Mouse (Mus musculus) midbrain, embryonic 13.5 days (tissue): ENCODE results near the gene Hhat. TPM values are rescaled to one million over a fixed set of nuclear protein-coding genes. Genes with fewer than 3 reads are reported as not detected.

Source experiments
- ATAC-seq: fragments of 200-750 bp; cut with Nextera tagmentation; 2 replicates; pipeline ENCODE4 v1.8.0; 2017; ENCODE audit warnings: mild to moderate bottlenecking, moderate TSS enrichment, moderate library complexity
- H3K27ac ChIP-seq: fragments of 300-500 bp; sonication (generic); 2 replicates; pipeline ENCODE4 v1.5.1; 2015; ENCODE audit warnings: inconsistent platforms, mild to moderate bottlenecking, moderate library complexity
- H3K27me3 ChIP-seq: fragments of 300-500 bp; sonication (generic); 2 replicates; pipeline ENCODE4 v1.6.1; 2015; ENCODE audit warnings: mild to moderate bottlenecking, inconsistent platforms
- H3K36me3 ChIP-seq: fragments of 300-500 bp; sonication (generic); 2 replicates; pipeline ENCODE4 v1.6.1; 2015; ENCODE audit warnings: mild to moderate bottlenecking, inconsistent platforms
- H3K4me1 ChIP-seq: fragments of 300-500 bp; sonication (generic); replicated peaks from 2 replicates; pipeline ENCODE4 v1.6.1; 2015; ENCODE audit warnings: inconsistent platforms
- H3K4me2 ChIP-seq: fragments of 300-500 bp; sonication (generic); replicated peaks from 2 replicates; pipeline ENCODE4 v1.6.1; 2015; ENCODE audit warnings: moderate library complexity, mild to moderate bottlenecking, inconsistent platforms
- H3K4me3 ChIP-seq: fragments of 300-500 bp; sonication (generic); replicated peaks from 2 replicates; pipeline ENCODE4 v1.5.1; 2015; ENCODE audit warnings: mild to moderate bottlenecking, inconsistent platforms
- H3K9ac ChIP-seq: fragments of 300-500 bp; sonication (generic); replicated peaks from 2 replicates; pipeline ENCODE4 v1.6.1; 2015; ENCODE audit warnings: mild to moderate bottlenecking, inconsistent platforms
- H3K9me3 ChIP-seq: fragments of 300-500 bp; sonication (generic); 2 replicates; pipeline ENCODE4 v1.6.1; 2016; ENCODE audit warnings: mild to moderate bottlenecking, inconsistent platforms
- WGBS: fragments of 180-500 bp; shearing (Covaris S2); methylation state at CpG from one replicate; pipeline ENCODE4 v1.1.7; 2015; 5-methylcytosine and 5-hydroxymethylcytosine counted together
- polyA plus RNA-seq: library from polyadenylated mRNA; unstranded; fragments of >200 nt; fragmentation: Nextera tagmentation; extraction: Ambion mirVana; gene quantifications from 2 replicates; pipeline ENCODE4 v1.2.1, GENCODE M21; 2015

The Hhat gene
- polyA plus RNA-seq, 1 experiment from 2014 or later, result 5.9 TPM

DNA sequence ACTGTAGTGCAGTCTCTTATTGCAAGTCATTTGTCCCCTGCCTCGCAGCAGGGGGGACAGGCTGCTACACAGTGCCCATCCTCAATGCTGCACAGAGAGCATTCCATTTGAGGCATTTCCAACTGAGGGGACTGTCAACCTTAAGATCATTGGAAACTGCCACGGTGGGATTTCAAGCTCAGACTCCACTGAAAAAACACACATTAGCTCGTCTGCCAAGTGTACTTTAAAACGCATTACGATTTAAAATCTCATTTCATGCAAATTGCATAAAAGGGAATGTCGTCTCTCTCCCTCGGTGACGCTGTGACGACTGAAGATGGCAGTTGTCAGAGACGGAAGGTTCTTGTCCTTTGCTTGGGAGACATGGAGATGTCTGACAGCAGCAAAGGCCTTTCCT lies 50.9 kb downstream of the Hhat start:
- ATAC-seq, result no peak
- Histone ChIP-seq H3K36me3 (no peaks in the 10 kb centered on the region), H3K4me2 (no peak overlapping the region), H3K9me3 (no peaks in the 10 kb centered on the region), H3K9ac (no peak overlapping the region), H3K4me3 (no peak overlapping the region), H3K27me3 (no peaks in the 10 kb centered on the region), H3K4me1 (no peaks in the 10 kb centered on the region), H3K27ac (no peak overlapping the region)
- 70% methylated on average over 10 of the region's 10 CpGs for WGBS

DNA sequence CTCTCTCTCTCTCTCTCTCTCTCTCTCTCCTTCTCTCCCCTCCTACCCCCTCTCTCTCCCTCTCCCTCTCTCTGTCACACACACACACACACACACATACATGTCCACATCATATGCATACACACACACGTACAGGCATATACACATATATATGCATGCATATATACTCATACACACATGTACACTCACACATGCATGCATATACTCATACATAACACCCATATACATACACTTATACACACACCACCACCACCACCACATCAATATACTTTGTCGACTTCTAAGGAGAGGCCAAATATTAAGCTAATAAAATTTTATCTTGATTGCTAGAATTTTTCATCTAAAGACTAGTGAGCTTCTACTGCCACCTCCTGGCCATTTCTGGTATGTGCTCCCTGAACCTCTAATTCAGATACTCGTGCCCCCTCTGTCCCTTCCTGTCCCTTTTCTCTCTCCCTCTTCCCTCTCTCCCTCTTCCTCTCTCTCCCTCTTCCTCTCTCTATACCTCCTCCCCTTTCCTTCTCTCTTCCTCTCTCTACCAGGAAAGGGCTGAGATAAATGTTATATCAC lies 59.2 kb downstream of the Hhat start:
- Histone ChIP-seq H3K27me3 (no peaks in the 10 kb centered on the region), H3K4me1 (no peaks in the 10 kb centered on the region), H3K9me3 (no peaks in the 10 kb centered on the region), H3K27ac (no peak overlapping the region), H3K9ac (no peak overlapping the region), H3K4me2 (no peak overlapping the region), H3K36me3 (no peaks in the 10 kb centered on the region), H3K4me3 (no peak overlapping the region)
- peak; percentile 67 for ATAC-seq
- 31% methylated on average over 3 of the region's 3 CpGs for WGBS

DNA sequence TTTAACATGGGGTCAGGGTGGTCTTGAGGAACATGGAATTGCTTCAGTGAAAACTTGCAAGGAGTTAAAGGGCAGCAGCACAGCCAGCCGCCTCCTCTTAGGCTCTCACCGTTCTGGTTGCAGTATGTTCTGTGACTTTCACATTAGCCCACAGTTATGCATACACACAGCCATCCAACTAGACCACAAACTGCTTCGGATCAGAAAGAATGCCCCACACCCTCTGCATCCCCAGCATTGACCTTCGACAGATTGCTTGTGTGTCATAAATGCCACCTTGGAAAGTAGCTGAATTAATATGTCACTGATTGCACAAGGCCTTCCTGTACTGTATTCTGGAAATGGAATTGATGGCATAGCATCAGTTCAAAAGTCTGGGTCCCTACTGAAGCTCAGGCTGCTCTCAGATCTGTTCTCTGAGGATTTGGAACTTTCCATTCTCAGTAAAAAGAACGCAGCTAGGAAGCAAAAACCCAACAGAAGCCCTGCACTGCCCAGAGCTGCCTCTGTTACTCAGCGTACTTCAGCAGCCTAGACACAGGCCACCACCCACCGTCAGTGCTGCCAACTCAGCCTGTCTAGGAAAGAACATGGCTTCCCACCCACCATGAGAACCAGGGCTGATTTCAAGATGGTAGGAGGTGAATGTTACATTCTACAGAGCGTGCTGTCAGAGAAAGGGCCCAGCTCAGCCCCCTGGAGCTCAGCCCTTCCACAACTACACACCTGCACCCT lies 70.5 kb downstream of the Hhat start:
- ATAC-seq, result no peak
- Histone ChIP-seq H3K4me3 (no peak overlapping the region), H3K4me1 (no peaks in the 10 kb centered on the region), H3K9ac (no peak overlapping the region), H3K36me3 (no peaks in the 10 kb centered on the region), H3K27me3 (no peaks in the 10 kb centered on the region), H3K9me3 (0 out of 2 replicates have a peak, but pooled peaks cover 3% of the 10 kb centered on the region), H3K4me2 (no peak overlapping the region), H3K27ac (no peak overlapping the region)
- WGBS, result 88% methylated on average over 8 of the region's 8 CpGs

DNA sequence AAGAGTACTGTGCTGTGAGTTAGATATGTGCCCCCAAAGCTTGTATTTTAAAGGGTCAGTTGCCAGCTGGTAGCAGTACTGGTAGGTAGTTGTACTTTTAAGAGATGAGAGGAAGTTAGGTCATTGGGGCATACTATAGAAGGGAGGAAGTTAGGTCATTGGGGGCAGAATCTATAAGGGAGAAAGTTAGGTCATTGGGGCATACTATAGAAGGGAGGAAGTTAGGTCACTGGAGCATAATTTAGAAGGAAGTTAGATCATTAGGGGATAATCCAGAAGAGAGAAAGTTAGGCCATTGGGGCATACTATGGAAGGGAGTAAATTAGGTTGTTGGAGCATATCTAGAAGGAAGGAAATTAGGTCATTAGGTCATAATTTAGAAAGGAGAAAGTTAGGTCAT lies 71.9 kb downstream of the Hhat start:
- ATAC-seq, result no peak
- H3K4me1 ChIP-seq, result no peaks in the 10 kb centered on the region
- H3K9ac ChIP-seq, result no peak overlapping the region
- no peak overlapping the region for H3K27ac ChIP-seq
- 0 out of 2 replicates have a peak, but pooled peaks cover under 1% of the 10 kb centered on the region for H3K9me3 ChIP-seq
- H3K27me3 ChIP-seq, result no peaks in the 10 kb centered on the region
- no peak overlapping the region for H3K4me2 ChIP-seq
- H3K36me3 ChIP-seq, result no peaks in the 10 kb centered on the region
- H3K4me3 ChIP-seq, result no peak overlapping the region

DNA sequence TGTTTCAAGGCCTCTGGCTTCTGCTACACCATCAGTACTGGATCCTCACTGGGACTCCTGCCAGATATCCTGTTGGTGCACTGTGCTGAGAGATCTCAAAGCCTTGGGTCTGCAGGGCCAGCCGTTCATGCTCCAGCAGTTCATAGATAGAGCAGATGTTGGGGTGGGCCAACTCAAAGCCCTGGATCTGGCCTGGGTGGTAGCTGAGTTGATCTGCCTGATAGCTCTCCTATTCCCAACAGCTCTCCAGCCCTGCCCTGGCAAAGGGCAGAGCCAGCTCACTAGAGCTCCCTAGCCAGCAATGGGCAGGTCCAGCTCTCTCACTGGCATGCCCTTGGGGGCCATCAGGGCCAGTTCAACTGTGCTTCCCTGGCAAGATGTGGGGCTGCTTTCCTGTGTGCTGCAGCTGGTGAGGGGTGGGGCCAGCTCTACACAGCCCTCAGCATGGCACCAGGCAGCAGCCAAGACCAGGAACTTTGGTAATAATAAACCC lies 74.6 kb downstream of the Hhat start:
- WGBS, result 59% methylated on average over 1 of the region's 1 CpGs
- no peak overlapping the region for H3K27ac ChIP-seq
- no peaks in the 10 kb centered on the region for H3K9me3 ChIP-seq
- no peak overlapping the region for H3K9ac ChIP-seq
- no peak for ATAC-seq
- no peaks in the 10 kb centered on the region for H3K4me1 ChIP-seq
- H3K4me2 ChIP-seq, result no peak overlapping the region
- no peak overlapping the region for H3K4me3 ChIP-seq
- H3K36me3 ChIP-seq, result no peaks in the 10 kb centered on the region
- no peaks in the 10 kb centered on the region for H3K27me3 ChIP-seq

DNA sequence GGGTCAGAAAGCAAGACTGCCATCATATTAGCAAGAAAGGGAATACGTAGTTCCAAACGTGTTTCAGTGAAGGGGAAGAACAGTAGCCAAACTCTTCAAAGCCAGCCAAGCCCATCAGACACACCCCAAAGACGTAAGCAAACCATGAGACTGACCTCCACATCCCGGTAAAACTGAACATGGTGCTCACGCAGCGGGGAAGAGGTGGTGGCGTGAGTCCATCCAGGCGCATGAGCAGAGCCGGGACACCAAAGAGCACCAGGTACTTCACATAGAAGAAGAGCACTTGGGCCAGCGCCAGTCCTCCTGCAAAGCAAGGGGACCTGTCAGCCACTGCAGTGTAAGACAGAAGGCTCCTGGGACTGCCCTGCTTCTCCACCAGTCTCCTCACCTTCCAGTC lies 77.4 kb downstream of the Hhat start:
- Histone ChIP-seq H3K4me1 (no peaks in the 10 kb centered on the region), H3K27ac (no peak overlapping the region), H3K9me3 (no peaks in the 10 kb centered on the region), H3K27me3 (no peaks in the 10 kb centered on the region), H3K9ac (no peak overlapping the region), H3K4me3 (no peak overlapping the region), H3K36me3 (no peaks in the 10 kb centered on the region), H3K4me2 (no peak overlapping the region)
- ATAC-seq, result no peak
- WGBS, result 97% methylated on average over 10 of the region's 10 CpGs

DNA sequence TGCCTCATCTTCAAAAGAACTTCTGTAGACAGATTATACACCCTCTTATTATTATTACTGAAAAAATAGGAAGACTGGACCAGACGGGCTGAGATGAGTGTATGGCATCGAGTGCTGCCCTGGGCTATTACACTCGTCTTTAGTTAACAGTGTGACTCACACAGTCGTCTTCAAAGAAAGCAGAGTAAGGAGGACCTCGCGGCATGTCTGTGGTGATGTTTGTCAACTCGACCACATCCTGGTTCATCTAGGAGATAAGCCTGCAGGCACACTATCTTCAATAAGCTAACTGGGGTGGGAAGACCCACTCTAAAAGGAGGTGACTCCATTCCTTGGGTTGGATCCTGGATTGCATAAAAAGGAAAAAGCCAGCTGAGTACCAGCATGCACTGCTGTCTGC lies 78.0 kb downstream of the Hhat start:
- Histone ChIP-seq H3K4me3 (no peak overlapping the region), H3K27ac (no peak overlapping the region), H3K36me3 (no peaks in the 10 kb centered on the region), H3K9ac (no peak overlapping the region), H3K27me3 (no peaks in the 10 kb centered on the region), H3K9me3 (no peaks in the 10 kb centered on the region), H3K4me1 (no peaks in the 10 kb centered on the region), H3K4me2 (no peak overlapping the region)
- 90% methylated on average over 7 of the region's 7 CpGs for WGBS
- no peak for ATAC-seq

DNA sequence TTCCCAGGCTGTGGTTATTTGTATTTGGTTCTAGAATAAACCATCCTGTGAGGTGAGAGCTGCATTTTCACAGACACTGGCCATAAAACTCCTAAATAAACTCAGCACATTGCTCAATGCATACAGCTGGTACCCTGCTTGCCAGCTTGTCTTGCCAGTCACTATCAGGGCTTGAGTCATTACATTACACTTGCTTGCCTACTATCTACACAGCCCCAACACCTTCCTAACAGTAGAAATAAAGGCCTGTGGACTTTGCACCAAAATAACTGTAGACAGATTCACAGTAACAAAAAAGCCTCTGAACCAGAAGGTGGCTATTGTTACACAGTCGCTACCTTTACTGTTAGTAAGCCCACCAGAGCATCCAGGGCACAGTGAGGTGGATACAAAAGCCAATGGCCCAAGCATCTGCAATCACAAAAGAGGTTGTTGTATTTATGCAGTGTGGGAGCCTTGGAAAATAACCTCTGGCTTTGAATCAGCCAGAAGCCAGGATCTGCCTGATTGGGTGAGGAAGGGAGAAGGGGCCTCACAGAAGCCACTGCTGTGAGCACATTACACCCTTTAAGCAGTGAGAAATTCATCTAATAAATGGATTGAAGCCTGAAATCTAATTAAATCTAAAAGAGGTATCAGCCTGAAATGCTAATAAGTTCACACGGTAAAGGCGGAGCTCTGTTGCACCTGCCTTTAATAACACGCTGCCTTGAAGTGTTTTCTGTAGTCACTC lies 88.6 kb downstream of the Hhat start:
- ATAC-seq, result no peak
- 61% methylated on average over 4 of the region's 4 CpGs for WGBS
- Histone ChIP-seq H3K4me1 (peaks cover 11% of the 10 kb centered on the region; the same call in 1 of the 2 replicates), H3K27me3 (no peaks in the 10 kb centered on the region), H3K4me2 (no peak overlapping the region), H3K36me3 (no peaks in the 10 kb centered on the region), H3K9me3 (no peaks in the 10 kb centered on the region), H3K9ac (no peak overlapping the region), H3K4me3 (no peak overlapping the region), H3K27ac (peak overlapping the region; percentile 41; the same call in 1 of the 2 replicates)

DNA sequence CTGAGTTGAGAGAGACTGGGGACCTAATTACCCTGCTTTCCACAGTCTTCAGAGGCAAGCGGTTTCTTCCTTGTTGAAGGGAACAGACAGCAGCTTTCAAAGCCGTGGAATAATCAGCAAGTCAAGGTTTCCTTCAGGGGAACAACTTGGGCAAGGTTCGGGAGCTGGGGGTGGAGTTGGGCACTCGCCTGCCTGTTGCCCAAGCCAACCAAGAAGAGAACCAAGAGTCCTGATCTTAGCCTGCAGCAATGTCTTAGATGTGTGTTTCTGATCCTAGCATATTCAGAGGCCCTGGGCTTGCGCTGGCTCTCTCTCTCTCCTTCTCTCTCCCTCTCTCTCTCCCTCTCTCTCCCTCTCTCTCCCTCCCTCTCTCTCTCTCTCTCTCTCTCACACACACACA lies 93.8 kb downstream of the Hhat start:
- H3K9me3 ChIP-seq, result peaks cover 2% of the 10 kb centered on the region; the same call in 1 of the 2 replicates
- H3K27ac ChIP-seq, result no peak overlapping the region
- peaks cover 4% of the 10 kb centered on the region; the same call in 1 of the 2 replicates for H3K36me3 ChIP-seq
- WGBS, result 79% methylated on average over 5 of the region's 5 CpGs
- no peak overlapping the region for H3K4me2 ChIP-seq
- no peak for ATAC-seq
- H3K4me3 ChIP-seq, result no peak overlapping the region
- H3K9ac ChIP-seq, result no peak overlapping the region
- no peaks in the 10 kb centered on the region for H3K27me3 ChIP-seq
- 0 out of 2 replicates have a peak, but pooled peaks cover 2% of the 10 kb centered on the region for H3K4me1 ChIP-seq

DNA sequence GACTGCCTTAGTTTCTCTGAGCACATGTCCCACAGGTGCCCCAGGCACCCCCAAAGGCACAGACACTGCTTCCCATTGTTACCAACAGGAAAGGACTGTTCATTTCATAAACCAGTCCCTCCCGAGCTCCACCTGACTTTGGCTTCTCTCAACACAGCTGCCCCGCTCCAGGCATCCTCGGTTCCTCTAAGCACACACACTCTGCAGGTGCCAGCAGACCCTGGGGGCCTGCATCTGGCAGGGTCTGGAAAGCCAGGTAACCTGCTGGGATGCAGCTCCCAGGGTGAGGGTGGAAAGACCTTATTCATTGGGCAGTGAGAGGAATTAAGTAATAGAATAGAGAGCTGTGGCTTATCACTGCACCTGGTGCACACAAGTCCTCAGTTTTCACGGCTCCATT lies 107.4 kb downstream of the Hhat start:
- ATAC-seq, result no peak
- Histone ChIP-seq H3K4me2 (no peak overlapping the region), H3K9ac (no peak overlapping the region), H3K36me3 (no peaks in the 10 kb centered on the region), H3K9me3 (no peaks in the 10 kb centered on the region), H3K4me3 (no peak overlapping the region), H3K27ac (no peak overlapping the region), H3K27me3 (no peaks in the 10 kb centered on the region), H3K4me1 (no peaks in the 10 kb centered on the region)
- WGBS, result 66% methylated on average over 4 of the region's 4 CpGs

DNA sequence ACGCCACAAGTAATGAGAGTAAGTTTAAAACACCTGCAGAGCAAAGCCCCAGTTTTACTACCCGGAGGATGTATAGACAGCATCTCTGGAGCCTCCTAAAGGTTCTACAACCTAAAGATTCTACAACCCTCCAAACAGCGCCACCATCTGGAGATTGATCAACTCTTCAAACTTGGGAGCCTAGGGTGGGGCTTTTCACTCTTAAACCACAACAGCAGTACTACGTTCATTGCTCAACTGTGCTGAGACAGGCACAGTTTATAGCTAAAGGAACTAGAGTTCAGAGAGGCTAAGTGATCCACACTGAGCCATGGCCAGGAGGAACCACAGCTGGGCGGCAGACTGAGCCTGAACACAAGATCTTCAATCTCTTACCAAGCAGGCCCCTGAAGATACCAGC lies 107.9 kb downstream of the Hhat start:
- Histone ChIP-seq H3K4me2 (no peak overlapping the region), H3K27me3 (no peaks in the 10 kb centered on the region), H3K9me3 (no peaks in the 10 kb centered on the region), H3K9ac (no peak overlapping the region), H3K4me1 (no peaks in the 10 kb centered on the region), H3K4me3 (no peak overlapping the region), H3K36me3 (no peaks in the 10 kb centered on the region), H3K27ac (no peak overlapping the region)
- no peak for ATAC-seq
- 81% methylated on average over 5 of the region's 5 CpGs for WGBS

DNA sequence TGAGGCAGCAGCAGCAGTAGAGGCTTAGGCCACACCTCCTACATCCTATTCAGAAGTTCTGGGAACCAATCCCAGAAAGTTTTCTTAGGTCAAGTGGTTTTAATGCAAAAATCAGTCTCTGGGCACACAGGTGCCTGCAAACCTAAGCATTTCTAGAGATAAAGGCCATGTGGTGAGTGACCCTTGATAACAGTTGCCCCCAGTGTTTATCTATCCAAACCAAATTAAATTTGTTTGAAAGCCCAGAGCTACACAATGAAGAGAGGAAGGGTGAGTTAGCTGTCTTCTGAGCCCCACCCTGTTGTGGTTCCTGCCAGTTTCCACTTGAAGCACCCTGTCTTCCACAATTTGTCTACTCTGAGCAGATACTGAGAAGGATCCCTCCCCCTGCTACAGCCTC lies 109.4 kb downstream of the Hhat start:
- no peaks in the 10 kb centered on the region for H3K4me1 ChIP-seq
- H3K27me3 ChIP-seq, result no peaks in the 10 kb centered on the region
- H3K27ac ChIP-seq, result no peak overlapping the region
- no peaks in the 10 kb centered on the region for H3K9me3 ChIP-seq
- no peak for ATAC-seq
- H3K4me3 ChIP-seq, result no peak overlapping the region
- H3K4me2 ChIP-seq, result no peak overlapping the region
- no peaks in the 10 kb centered on the region for H3K36me3 ChIP-seq
- no peak overlapping the region for H3K9ac ChIP-seq
